Mouse (Mus musculus) midbrain, embryonic 16.5 days (tissue): Measurements from ENCODE around the gene Lpo. TPM values are rescaled to one million over a fixed set of nuclear protein-coding genes. Genes with fewer than 3 reads are reported as not detected.
"Not testable (repeated sequence)": the region's sequence is repeated elsewhere in the genome, so short reads cannot be mapped to it uniquely, and the experiment has no call there.

ENCODE experiments used
- ATAC-seq: fragments of 200-750 bp; cut with Nextera tagmentation; 2 replicates; pipeline ENCODE4 v1.8.0; 2017; ENCODE audit warnings: moderate TSS enrichment
- H3K27ac ChIP-seq: fragments of 300-500 bp; sonication (generic); 2 replicates; pipeline ENCODE4 v1.5.1; 2014; ENCODE audit warnings: mild to moderate bottlenecking, low read length, mixed read lengths
- H3K27me3 ChIP-seq: fragments of 300-500 bp; sonication (generic); 2 replicates; pipeline ENCODE4 v1.6.1; 2014; ENCODE audit warnings: low read depth, low read length, mixed read lengths; ENCODE audit not compliant: control insufficient read depth, insufficient read depth
- H3K36me3 ChIP-seq: fragments of 300-500 bp; sonication (generic); 2 replicates; pipeline ENCODE4 v1.6.1; 2014; ENCODE audit warnings: mild to moderate bottlenecking, low read length, moderate library complexity, mixed read lengths; ENCODE audit not compliant: control insufficient read depth, insufficient read depth
- H3K4me1 ChIP-seq: fragments of 300-500 bp; sonication (generic); 2 replicates; pipeline ENCODE4 v1.6.1; 2014; ENCODE audit warnings: mild to moderate bottlenecking, low read length, mixed read lengths; ENCODE audit not compliant: control insufficient read depth, insufficient read depth
- H3K4me2 ChIP-seq: fragments of 300-500 bp; sonication (generic); 2 replicates; pipeline ENCODE4 v1.6.1; 2014; ENCODE audit warnings: mild to moderate bottlenecking, low read length, mixed read lengths
- H3K4me3 ChIP-seq: fragments of 300-500 bp; sonication (generic); 2 replicates; pipeline ENCODE4 v1.5.1; 2014; ENCODE audit warnings: low read depth, mild to moderate bottlenecking, low read length, moderate library complexity, mixed read lengths
- H3K9ac ChIP-seq: fragments of 300-500 bp; sonication (generic); 2 replicates; pipeline ENCODE4 v1.6.1; 2014; ENCODE audit warnings: low read depth, low read length, mixed read lengths
- H3K9me3 ChIP-seq: fragments of 300-500 bp; sonication (generic); replicated peaks from 2 replicates; pipeline ENCODE4 v1.6.1; 2014; ENCODE audit warnings: mild to moderate bottlenecking, low read length, mixed read lengths; ENCODE audit not compliant: control insufficient read depth, poor library complexity, severe bottlenecking
- WGBS: fragments of 180-500 bp; shearing (Covaris S2); extraction: QIAGEN DNeasy Blood & Tissue Kit; methylation state at CpG from one replicate; pipeline ENCODE4 v1.1.7; 2014; 5-methylcytosine and 5-hydroxymethylcytosine counted together
- polyA plus RNA-seq: library from polyadenylated mRNA; unstranded; fragments of >200 nt; fragmentation: Nextera tagmentation; extraction: Ambion mirVana; gene quantifications from 2 replicates; pipeline ENCODE4 v1.2.1, GENCODE M21; 2015

Lpo gene
- polyA plus RNA-seq = 1.9 and 3.8 TPM in 2 replicates

DNA sequence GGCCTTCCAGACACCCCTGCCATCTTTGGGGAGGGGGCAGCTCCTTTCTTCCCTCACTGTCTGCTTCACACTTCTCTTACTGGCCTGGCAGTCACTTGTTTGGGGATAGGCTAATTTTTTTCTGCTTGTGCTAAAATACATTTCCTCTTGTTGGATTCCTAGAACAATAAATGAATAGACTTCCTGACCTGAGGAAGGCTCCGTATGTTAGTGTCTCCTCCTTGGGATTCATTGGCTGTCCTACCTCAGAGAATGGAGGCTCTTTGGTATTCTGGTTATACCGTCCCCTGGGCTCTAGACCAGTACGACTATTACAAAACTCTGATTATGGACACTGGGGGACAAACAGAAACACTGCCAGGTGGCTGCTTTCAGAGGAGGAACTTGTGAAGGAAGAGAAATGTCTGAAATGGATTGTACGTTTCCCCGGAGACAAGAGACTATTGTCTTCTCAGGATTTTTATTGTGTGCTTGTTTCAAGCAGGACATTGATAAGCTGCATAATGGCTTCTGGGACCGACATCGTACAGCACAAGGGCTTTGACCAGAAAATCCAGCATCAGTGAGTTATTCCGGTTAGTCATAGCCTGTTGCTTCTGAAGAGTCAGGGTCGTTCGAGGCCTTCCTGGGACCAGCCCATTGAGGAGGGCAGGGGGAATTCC is at the start of gene Lpo:
Gene Lpo (minus strand): TSS at position 51 of the 662 bp plus-strand sequence.
- H3K9ac ChIP-seq = no peak within 1 kb of the TSS
- no peaks in the 10 kb centered on the region for H3K9me3 ChIP-seq
- H3K27ac ChIP-seq = no peak within 1 kb of the TSS
- H3K4me1 ChIP-seq = no peaks in the 10 kb centered on the region
- 19% methylated on average over 10 of the region's 10 CpGs for WGBS
- H3K4me2 ChIP-seq = no peak within 1 kb of the TSS
- H3K36me3 ChIP-seq = no peaks in the 10 kb centered on the region
- no peaks in the 10 kb centered on the region for H3K27me3 ChIP-seq
- no peak for ATAC-seq
- no peak within 1 kb of the TSS for H3K4me3 ChIP-seq

DNA sequence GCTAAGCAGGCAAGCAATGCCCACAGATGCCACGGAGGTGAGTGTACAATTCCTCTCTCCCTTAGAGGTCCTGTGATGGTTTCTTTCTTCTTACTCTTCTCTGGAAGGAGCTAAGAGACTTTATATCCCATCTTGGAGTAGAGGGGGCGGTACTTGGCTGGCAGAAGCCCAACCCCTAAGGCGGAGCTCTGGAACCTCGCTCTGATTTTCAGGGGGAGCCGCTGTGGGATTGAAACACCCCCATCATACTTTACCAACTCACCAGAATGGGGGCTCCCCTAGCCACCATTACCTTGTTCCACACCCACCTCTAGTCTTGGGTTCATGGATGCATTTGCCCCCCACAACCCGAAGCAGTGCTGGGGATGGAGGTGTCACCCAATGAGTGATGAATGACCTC is 47.3 kb upstream of the Lpo start, which contains the start of gene Epx:
Gene Epx (minus strand): TSS at position 101 of the 400 bp plus-strand sequence.
- Histone ChIP-seq H3K27ac (no peak within 1 kb of the TSS), H3K4me1 (no peaks in the 10 kb centered on the region), H3K9ac (no peak within 1 kb of the TSS), H3K27me3 (no peaks in the 10 kb centered on the region), H3K9me3 (no peaks in the 10 kb centered on the region), H3K36me3 (no peaks in the 10 kb centered on the region), H3K4me2 (no peak within 1 kb of the TSS), H3K4me3 (no peak within 1 kb of the TSS)
- whole genome bisulfite sequencing = 82% methylated on average over 6 of the region's 6 CpGs
- no peak for ATAC-seq

DNA sequence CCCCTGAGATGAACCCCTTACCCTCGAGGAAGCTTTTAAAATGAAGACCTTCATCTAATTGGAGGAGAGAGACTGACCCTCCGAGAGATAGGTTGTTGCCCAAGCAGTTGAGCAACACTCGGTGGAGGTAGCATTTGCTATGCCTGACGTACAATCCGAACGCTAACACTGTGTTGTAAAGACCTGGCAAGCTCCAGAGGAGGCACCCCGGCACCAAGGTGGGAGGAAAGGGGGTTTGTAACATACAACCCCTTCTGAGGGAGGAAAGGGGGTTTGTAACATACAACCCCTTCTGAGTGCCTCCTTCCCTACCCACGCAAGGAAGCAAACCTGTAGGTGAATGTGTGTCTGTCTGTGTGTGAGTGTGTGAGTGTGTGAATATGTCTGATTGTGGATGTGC is 43.7 kb upstream of the Lpo start:
- Histone ChIP-seq H3K4me3 (no peak overlapping the region), H3K27ac (no peak overlapping the region), H3K27me3 (no peaks in the 10 kb centered on the region), H3K4me1 (no peaks in the 10 kb centered on the region), H3K9me3 (no peaks in the 10 kb centered on the region), H3K9ac (no peak overlapping the region), H3K36me3 (no peaks in the 10 kb centered on the region), H3K4me2 (no peak overlapping the region)
- no peak for ATAC-seq
- 38% methylated on average over 8 of the region's 8 CpGs for WGBS

DNA sequence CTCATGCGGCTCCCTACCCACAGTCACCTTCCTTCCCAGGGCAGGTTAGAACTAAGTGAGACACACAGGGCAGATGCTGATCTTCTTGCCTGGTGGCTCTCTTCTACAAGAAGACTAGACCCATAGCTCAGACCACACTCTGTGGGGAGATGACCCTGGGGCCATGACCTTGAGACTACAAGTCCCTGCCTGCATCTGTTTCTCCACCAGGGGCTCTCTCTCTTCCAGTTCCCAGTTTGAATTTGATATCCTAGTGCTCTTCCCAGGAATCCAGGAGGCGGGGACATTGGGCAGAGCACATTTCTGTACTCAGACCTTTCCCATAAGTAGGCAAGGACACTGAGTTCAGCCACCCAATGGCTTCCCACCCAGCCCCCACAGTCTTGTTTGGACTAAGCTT is 42.0 kb upstream of the Lpo start:
- H3K4me2 ChIP-seq = no peak overlapping the region
- no peak overlapping the region for H3K4me3 ChIP-seq
- H3K9ac ChIP-seq = no peak overlapping the region
- whole genome bisulfite sequencing = 74% methylated on average over 2 of the region's 2 CpGs
- H3K36me3 ChIP-seq = no peaks in the 10 kb centered on the region
- ATAC-seq = no peak
- no peaks in the 10 kb centered on the region for H3K27me3 ChIP-seq
- no peaks in the 10 kb centered on the region for H3K4me1 ChIP-seq
- no peak overlapping the region for H3K27ac ChIP-seq
- H3K9me3 ChIP-seq = no peaks in the 10 kb centered on the region

DNA sequence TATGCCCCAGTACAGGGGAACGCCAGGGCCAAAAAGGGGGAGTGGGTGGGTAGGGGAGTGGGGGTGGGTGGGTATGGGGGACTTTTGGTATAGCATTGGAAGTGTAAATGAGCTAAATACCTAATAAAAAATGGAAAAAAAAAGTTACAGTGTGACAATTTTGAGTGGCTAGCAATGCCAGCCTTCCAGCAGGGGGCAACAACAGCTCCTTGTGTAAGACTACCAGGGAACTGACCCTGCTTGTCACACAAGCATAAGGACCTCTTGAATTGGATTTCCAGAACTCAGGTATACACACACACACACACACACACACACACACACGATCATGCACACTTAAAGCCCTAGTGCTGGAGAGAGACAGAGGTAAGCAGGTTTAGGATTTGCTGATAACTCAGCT is 38.8 kb upstream of the Lpo start:
- H3K4me2 ChIP-seq, H3K36me3 ChIP-seq, H3K4me1 ChIP-seq, H3K4me3 ChIP-seq, H3K9ac ChIP-seq, ATAC-seq, H3K27ac ChIP-seq, H3K9me3 ChIP-seq, H3K27me3 ChIP-seq: not testable (repeated sequence)
- WGBS = 88% methylated on average over 1 of the region's 2 CpGs

DNA sequence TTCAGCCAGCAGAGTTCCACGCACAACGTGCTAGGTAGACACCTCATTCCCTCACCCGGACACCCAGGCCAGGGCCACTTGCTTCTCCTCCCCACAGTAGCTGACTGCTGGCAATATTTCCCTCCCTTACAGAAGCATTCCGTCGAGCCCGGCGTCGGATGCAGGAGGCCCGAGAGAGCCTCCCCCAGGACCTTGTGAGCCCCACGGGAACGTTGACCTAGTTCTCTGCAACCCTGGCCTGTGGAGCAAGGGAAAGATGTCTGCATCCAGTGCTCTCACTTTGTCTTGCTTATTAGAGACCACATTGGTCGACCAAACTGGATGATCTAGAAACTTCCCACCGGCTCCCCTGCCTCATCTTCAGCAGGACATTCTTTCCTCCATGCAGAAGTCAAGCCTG is 34.7 kb upstream of the Lpo start:
- no peaks in the 10 kb centered on the region for H3K36me3 ChIP-seq
- no peaks in the 10 kb centered on the region for H3K27me3 ChIP-seq
- H3K4me3 ChIP-seq = no peak overlapping the region
- H3K27ac ChIP-seq = no peak overlapping the region
- no peak for ATAC-seq
- 95% methylated on average over 13 of the region's 13 CpGs for WGBS
- no peak overlapping the region for H3K9ac ChIP-seq
- no peaks in the 10 kb centered on the region for H3K4me1 ChIP-seq
- H3K9me3 ChIP-seq = no peaks in the 10 kb centered on the region
- no peak overlapping the region for H3K4me2 ChIP-seq

DNA sequence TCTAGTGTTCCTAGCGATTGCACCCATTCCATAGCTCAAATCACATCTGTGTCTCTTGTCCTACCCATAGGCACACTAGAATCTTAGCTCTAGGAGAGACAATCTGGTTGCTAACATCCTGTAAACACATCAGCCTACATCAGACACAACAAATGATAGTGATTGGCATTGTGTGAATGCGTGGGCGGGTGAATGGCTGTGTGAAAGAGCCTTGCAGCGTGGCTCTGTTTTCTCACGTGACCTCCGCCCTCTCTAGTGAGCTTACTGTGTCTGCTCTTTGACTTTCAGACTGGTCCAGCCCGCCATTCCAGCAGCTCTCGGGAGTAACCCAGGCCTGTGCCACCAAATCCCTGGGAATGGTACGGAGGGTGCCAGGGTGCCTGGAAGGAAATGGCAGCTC is 32.3 kb upstream of the Lpo start:
- H3K9me3 ChIP-seq = no peaks in the 10 kb centered on the region
- WGBS = 73% methylated on average over 9 of the region's 9 CpGs
- H3K27ac ChIP-seq = no peak overlapping the region
- H3K27me3 ChIP-seq = no peaks in the 10 kb centered on the region
- H3K4me3 ChIP-seq = no peak overlapping the region
- H3K4me1 ChIP-seq = no peaks in the 10 kb centered on the region
- H3K36me3 ChIP-seq = no peaks in the 10 kb centered on the region
- ATAC-seq = no peak
- H3K9ac ChIP-seq = no peak overlapping the region
- H3K4me2 ChIP-seq = no peak overlapping the region

DNA sequence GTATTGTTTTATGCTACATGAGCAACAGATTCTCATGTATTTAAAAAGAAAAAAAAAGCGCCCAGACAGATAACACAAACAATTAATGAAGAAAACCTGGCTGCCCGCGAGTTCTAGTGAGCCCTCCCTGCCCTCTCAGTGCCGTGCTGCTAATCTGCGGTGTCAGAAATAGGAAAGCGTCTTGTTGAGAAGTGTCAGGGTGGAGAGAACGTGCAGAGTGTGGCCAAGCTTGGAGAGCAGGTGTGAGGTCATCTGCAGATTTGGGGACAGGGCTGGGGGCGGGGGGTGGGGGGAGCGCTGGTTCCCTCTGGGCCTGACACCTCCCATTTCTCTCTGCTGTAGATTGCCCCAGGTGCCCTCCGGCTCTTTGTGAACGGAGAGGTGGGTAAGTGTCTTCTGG is 31.2 kb upstream of the Lpo start:
- ATAC-seq = no peak

DNA sequence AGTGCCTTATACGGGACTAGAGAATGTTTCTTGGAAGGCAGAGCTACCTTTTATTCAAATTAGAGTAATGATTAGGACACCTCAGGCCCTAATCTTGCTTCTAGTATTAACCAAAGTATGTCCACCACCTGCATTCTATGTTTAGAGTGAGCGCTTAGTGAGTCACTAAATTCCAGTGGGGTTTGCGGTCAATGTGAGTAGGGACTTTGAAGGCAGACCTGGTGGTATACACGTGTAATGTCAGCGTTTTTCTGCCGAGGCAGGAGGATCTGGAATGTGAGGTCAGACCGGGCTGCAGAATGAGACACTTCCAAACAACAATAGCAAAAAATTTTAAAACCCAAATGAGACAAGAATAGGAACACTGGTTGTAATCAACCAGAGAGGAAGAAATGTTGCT is 26.5 kb upstream of the Lpo start:
- Histone ChIP-seq H3K27ac (no peak overlapping the region), H3K9me3 (no peaks in the 10 kb centered on the region), H3K36me3 (no peaks in the 10 kb centered on the region), H3K27me3 (no peaks in the 10 kb centered on the region), H3K4me2 (no peak overlapping the region), H3K4me3 (no peak overlapping the region), H3K4me1 (peaks cover 7% of the 10 kb centered on the region), H3K9ac (no peak overlapping the region)
- no peak for ATAC-seq
- WGBS = 89% methylated on average over 7 of the region's 7 CpGs

More for the DNA sequence above, 31.2 kb upstream of the Lpo start:
- Histone ChIP-seq H3K4me3 (no peak overlapping the region), H3K9ac (no peak overlapping the region), H3K4me1 (no peaks in the 10 kb centered on the region), H3K27me3 (no peaks in the 10 kb centered on the region), H3K36me3 (no peaks in the 10 kb centered on the region), H3K4me2 (no peak overlapping the region), H3K9me3 (no peaks in the 10 kb centered on the region), H3K27ac (no peak overlapping the region)
- WGBS = 90% methylated on average over 11 of the region's 11 CpGs
